Mouse (Mus musculus) intestine, postnatal 0 days (tissue): ENCODE measurements around the gene Tbcel. TPM values are rescaled to one million over a fixed set of nuclear protein-coding genes. Genes with fewer than 3 reads are reported as not detected.
A peak's percentile ranks its signal among the peaks of the same experiment; 100 is the strongest.

Experiments
- ATAC-seq: fragments of 200-750 bp; cut with Nextera tagmentation; 2 replicates; pipeline ENCODE4 v1.8.0; 2017; ENCODE audit warnings: mild to moderate bottlenecking, moderate TSS enrichment, moderate library complexity
- H3K27ac ChIP-seq: fragments of 300-500 bp; sonication (generic); 2 replicates; pipeline ENCODE4 v1.5.1; 2014; ENCODE audit warnings: mild to moderate bottlenecking, low read depth, low read length, moderate library complexity
- H3K27me3 ChIP-seq: fragments of 300-500 bp; sonication (generic); replicated peaks from 2 replicates; pipeline ENCODE4 v1.6.1; 2014; ENCODE audit warnings: low read length, mixed read lengths; ENCODE audit not compliant: control insufficient read depth, insufficient read depth
- H3K36me3 ChIP-seq: fragments of 300-500 bp; sonication (generic); 2 replicates; pipeline ENCODE4 v1.6.1; 2014; ENCODE audit warnings: mild to moderate bottlenecking, moderate library complexity; ENCODE audit not compliant: control insufficient read depth, insufficient read depth
- H3K4me1 ChIP-seq: fragments of 300-500 bp; sonication (generic); replicated peaks from 2 replicates; pipeline ENCODE4 v1.6.1; 2014; ENCODE audit warnings: antibody characterized with exemption, low read length, mixed read lengths; ENCODE audit not compliant: control insufficient read depth, insufficient read depth
- H3K4me2 ChIP-seq: fragments of 300-500 bp; sonication (generic); replicated peaks from 2 replicates; pipeline ENCODE4 v1.6.1; 2014; ENCODE audit warnings: low read depth, mild to moderate bottlenecking, moderate library complexity
- H3K4me3 ChIP-seq: fragments of 300-500 bp; sonication (generic); 2 replicates; pipeline ENCODE4 v1.5.1; 2014; ENCODE audit warnings: low read depth, low read length
- H3K9ac ChIP-seq: fragments of 300-500 bp; sonication (generic); 2 replicates; pipeline ENCODE4 v1.6.1; 2014; ENCODE audit warnings: mild to moderate bottlenecking, low read depth, low read length
- H3K9me3 ChIP-seq: fragments of 300-500 bp; sonication (generic); 2 replicates; pipeline ENCODE4 v1.6.1; 2016; ENCODE audit warnings: mixed run types; ENCODE audit not compliant: control insufficient read depth
- CTCF ChIP-seq: sonication (generic); IDR thresholded peaks from 2 replicates; pipeline ENCODE4 v1.5.1; 2016; ENCODE audit warnings: low read depth, mild to moderate bottlenecking, control low read depth, antibody characterized with exemption, moderate library complexity
- WGBS: fragments of 180-500 bp; shearing (Covaris S2); extraction: QIAGEN DNeasy Blood & Tissue Kit; methylation state at CpG from one replicate; pipeline ENCODE4 v1.1.7; 2014; 5-methylcytosine and 5-hydroxymethylcytosine counted together
- polyA plus RNA-seq: library from polyadenylated mRNA; unstranded; fragments of >200 nt; fragmentation: Nextera tagmentation; extraction: Ambion mirVana; gene quantifications from 2 replicates; pipeline ENCODE4 v1.2.1, GENCODE M21; 2015

Tbcel gene
- polyA plus RNA-seq, 1 experiment from 2014 or later = 12.2 TPM

DNA sequence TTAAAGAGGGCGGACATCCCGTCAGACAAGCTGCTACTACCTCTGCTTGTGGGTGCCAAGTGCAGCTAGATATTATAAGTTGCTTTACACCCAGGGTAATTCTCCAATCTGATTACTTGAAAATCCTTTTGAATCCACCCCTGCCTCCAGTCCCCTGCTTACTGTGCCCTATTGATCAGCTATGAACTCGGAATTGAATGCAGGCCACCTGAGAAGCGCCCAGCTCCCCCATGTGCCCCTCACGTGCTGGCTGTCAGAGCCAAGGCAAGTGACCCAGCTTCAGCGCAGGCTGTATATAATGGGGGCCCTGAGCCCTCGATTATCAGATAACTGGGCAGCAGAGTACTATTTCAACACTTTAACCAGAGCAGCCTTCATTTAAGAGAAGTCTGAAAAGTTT is 626 bp upstream of the Tbcel start:
- H3K4me1 ChIP-seq = peaks cover 13% of the 10 kb centered on the region
- H3K27me3 ChIP-seq = no peaks in the 10 kb centered on the region
- 44% methylated on average over 7 of the region's 7 CpGs for WGBS
- no peaks in the 10 kb centered on the region for H3K36me3 ChIP-seq
- H3K9ac ChIP-seq = no peak overlapping the region
- H3K27ac ChIP-seq = no peak overlapping the region
- no peak for ATAC-seq
- H3K4me2 ChIP-seq = no peak overlapping the region
- H3K4me3 ChIP-seq = no peak overlapping the region
- no peak for TF ChIP-seq CTCF
- H3K9me3 ChIP-seq = no peaks in the 10 kb centered on the region

DNA sequence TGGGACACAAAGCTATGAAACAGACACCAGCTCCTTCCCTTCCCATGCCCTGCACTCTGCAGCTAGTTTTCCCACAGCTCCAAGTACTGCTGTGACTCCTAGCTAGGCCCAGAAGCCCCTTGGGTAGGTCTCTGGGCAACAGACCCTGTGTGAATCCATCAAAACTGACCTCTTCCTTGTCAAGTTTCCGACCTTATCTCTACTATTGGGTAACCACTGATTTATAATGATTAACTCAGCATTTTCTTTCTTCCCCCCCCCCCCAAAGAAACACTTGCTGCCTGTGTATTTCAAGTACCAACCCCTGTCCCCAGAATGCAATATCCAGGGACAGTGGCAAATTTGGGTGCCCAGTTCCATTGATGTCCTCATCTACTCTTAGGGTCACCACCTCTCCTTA is 587 bp downstream of the Tbcel start:
- H3K9ac ChIP-seq = no peak overlapping the region
- H3K36me3 ChIP-seq = no peaks in the 10 kb centered on the region
- no peak overlapping the region for H3K4me3 ChIP-seq
- no peaks in the 10 kb centered on the region for H3K9me3 ChIP-seq
- TF ChIP-seq CTCF = no peak
- H3K27ac ChIP-seq = no peak overlapping the region
- H3K4me1 ChIP-seq = peaks cover 12% of the 10 kb centered on the region; the same call in 1 of the 2 replicates
- no peak overlapping the region for H3K4me2 ChIP-seq
- no peak for ATAC-seq
- no peaks in the 10 kb centered on the region for H3K27me3 ChIP-seq
- WGBS = 12% methylated on average over 1 of the region's 1 CpGs

DNA sequence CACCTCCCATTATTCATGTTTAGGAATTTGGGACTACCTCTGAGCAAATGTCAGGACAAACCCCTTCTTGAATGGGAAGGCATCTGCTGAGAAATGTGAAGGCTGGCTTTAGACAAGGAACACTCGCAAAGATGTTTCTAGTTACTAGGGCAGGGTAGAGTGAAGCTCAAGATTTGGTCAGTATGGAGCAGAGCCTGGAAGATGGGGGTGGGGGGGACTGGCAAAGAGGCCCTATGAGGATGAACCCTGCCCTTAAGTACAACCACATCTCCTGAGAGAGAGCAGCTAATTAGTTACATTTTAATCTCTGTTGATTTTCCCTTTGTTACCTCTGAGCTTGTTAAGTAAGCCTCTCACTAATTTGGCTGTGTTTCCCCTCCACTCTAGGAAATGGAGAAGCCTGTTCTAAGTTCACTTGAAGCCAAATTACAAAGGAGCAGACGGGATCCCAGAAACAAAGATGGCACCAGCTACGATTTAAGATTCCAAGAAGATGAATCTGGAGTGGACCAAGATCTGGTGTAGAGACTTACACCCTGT is 2.6 kb downstream of the Tbcel start:
- Histone ChIP-seq H3K36me3 (no peaks in the 10 kb centered on the region), H3K4me2 (no peak overlapping the region), H3K27ac (no peak overlapping the region), H3K27me3 (no peaks in the 10 kb centered on the region), H3K4me1 (peaks cover 12% of the 10 kb centered on the region; the same call in 1 of the 2 replicates), H3K4me3 (no peak overlapping the region), H3K9me3 (no peaks in the 10 kb centered on the region), H3K9ac (no peak overlapping the region)
- 76% methylated on average over 3 of the region's 3 CpGs for WGBS
- no peak for TF ChIP-seq CTCF
- no peak for ATAC-seq

DNA sequence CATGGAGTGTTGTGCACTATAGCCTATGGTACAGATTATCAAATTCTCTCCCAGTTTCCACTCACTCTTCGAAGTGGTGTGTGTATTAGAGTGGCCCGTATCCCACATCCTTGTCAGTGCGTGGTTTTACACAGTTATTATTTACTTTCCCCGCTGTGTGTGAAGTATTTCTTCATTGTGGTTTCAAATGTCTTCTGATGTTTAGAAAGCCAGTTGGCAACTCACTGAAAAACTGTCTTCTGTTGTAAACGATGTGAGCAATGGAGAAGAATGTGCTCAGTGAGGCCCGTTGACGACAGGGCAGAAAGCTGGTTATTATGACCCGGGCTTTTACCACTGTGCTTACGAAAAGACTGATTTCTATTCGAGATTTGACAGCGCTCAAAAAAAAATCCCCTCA is 3.0 kb downstream of the Tbcel start:
- no peak overlapping the region for H3K9ac ChIP-seq
- no peak for ATAC-seq
- peak overlapping the region; percentile 28; the same call in 1 of the 2 replicates for H3K27ac ChIP-seq
- H3K36me3 ChIP-seq = no peaks in the 10 kb centered on the region
- WGBS = 50% methylated on average over 11 of the region's 11 CpGs
- H3K4me2 ChIP-seq = no peak overlapping the region
- no peak overlapping the region for H3K4me3 ChIP-seq
- peaks cover 12% of the 10 kb centered on the region; the same call in 1 of the 2 replicates for H3K4me1 ChIP-seq
- TF ChIP-seq CTCF = no peak
- H3K9me3 ChIP-seq = no peaks in the 10 kb centered on the region
- no peaks in the 10 kb centered on the region for H3K27me3 ChIP-seq

DNA sequence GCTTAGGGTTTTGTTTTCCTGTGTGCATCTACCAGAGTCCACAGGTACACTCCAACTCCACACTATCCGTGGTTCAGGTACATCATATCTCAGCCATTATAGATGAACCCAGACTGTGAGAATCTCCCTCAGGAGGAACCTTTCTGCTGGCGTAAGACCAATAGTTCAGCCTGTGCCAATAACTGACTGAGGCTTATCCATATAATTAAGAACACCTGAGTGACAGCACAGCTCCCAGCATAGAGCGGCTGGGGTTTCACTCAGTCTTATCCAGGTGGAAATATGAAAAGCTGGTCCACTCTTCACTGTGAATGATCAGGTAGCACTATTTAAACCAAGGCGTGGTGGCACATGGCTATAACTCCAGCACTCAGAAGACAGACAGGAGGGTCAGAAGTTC is 3.9 kb downstream of the Tbcel start:
- TF ChIP-seq CTCF = no peak
- Histone ChIP-seq H3K27ac (no peak overlapping the region), H3K9me3 (no peaks in the 10 kb centered on the region), H3K4me3 (no peak overlapping the region), H3K4me1 (peaks cover 12% of the 10 kb centered on the region; the same call in 1 of the 2 replicates), H3K9ac (no peak overlapping the region), H3K27me3 (no peaks in the 10 kb centered on the region), H3K4me2 (no peak overlapping the region), H3K36me3 (no peaks in the 10 kb centered on the region)
- peak; percentile 28 for ATAC-seq
- 65% methylated on average over 4 of the region's 4 CpGs for WGBS

DNA sequence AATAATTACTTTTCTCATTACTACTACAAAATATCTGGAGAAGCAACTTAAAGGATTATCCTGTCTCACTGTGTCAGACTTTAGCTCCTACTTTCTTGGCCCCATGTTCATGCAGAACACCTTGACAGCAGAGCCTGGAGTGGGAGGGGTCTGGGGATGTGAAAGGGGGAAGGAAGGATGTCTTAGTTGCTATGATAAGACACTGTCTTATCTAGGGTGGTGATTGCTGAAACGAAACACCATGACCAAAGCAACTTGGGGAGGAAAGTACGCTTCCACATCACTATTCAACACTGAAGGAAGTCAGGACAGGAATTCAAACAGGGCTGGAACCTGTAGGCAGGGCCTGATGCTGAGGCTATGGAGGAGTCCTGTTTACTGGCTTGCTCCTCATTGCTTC is 11.3 kb downstream of the Tbcel start:
- ATAC-seq = no peak
- WGBS = 71% methylated on average over 2 of the region's 2 CpGs
- Histone ChIP-seq H3K36me3 (no peaks in the 10 kb centered on the region), H3K9ac (no peak overlapping the region), H3K4me2 (no peak overlapping the region), H3K4me3 (no peak overlapping the region), H3K9me3 (no peaks in the 10 kb centered on the region; the same call in 1 of the 2 replicates), H3K27ac (no peak overlapping the region), H3K27me3 (no peaks in the 10 kb centered on the region), H3K4me1 (no peaks in the 10 kb centered on the region)
- no peak for TF ChIP-seq CTCF

DNA sequence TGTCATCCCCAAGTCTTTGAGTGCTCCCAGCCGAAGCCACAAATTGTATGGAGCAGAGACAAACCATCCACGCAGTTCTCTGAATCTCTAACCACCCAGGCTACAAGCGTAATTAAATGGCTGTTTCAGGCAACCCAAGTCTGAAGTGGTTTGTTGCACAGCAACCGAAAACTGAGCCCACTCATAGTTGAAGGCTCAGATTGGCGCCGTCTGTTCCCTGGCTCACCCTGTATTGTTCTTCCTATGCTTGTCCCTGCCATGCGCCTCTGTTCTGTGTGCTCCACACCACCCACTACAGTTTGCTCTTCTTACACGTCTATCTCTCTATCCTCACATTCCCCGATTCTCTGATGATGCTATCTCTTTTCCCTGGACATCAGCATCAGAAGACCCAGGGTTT is 15.8 kb downstream of the Tbcel start:
- TF ChIP-seq CTCF = no peak
- Histone ChIP-seq H3K9ac (no peak overlapping the region), H3K4me1 (no peaks in the 10 kb centered on the region), H3K4me3 (no peak overlapping the region), H3K9me3 (no peaks in the 10 kb centered on the region; the same call in 1 of the 2 replicates), H3K36me3 (no peaks in the 10 kb centered on the region), H3K27me3 (no peaks in the 10 kb centered on the region), H3K4me2 (no peak overlapping the region), H3K27ac (no peak overlapping the region)
- 87% methylated on average over 9 of the region's 9 CpGs for WGBS
- ATAC-seq = no peak
